Mouse (Mus musculus): Measurements from ENCODE around the gene Cdc34.
"Not testable (repeated sequence)": the region's sequence is repeated elsewhere in the genome, so short reads cannot be mapped to it uniquely, and the experiment has no call there.

Gene Cdc34

DNA sequence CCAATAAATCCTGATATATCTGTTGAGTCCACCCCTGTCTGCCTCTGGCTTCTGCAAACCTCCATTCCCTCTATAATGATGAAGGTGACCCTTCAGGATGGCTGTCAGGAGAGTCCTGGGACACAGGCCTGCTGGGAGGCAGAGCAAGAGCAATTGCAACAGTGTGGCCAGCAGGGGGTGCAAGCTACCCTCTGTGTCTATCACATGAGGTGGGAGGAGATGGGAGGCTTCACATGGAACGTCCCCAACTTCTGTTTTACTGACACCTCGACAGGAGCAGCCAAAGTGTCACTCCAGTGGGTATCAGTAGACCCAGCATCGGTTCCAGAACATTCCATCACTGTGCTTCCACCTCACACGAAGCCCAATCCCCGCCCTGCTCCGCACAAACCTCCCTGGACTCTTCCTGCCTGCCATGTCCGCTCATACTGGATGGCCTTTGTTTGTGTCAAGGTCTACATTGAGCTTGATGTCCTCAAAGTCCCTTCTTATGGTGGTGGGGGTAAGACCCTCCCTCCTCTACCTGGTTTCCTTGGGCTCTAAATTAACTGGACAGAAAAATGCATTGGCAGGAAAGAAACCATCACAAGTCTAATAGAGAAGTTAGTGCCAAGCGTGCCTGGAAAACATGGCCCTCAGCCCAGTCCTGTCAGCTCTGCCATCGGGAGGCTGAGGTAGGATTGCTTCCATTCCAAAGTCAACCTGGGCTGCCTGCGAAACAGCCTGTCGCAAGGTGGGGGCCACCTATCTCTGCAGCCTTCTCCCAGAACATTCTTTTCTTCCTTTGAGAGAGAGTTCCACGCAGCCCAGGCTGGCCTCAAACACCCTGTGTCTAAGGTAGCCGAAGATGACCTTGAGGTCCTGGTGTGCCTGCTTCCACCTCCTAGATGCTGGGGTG, 13.5 kb downstream of the Cdc34 start:
- DNase-seq (ENCODE audit: low spot score in 2 of 2): peak; percentile 63 to 73

DNA sequence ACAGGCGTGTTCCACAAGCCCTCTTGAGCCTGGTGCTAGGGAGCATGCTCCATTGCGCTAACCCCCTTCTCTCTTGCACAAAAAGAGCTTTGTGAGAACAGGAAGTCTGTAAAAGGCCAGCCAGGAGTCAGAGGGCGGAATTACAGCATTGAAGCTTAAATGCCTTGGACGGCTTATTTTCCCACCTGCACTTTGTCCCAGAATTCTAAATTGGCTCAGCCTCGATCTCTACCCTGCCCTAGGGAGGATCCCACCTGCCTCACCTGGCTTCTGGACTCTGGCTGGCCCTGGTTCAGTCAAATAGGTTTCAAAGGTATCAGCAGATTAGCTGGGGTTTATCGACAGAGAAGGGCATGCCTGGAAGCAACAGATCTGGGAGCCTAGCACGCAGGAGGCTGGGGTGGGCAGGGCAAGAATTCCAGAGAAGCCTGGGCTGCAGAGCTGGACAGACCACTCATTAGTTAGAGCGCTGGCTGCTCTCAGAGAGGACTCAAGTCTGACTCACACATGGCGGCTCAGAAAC, 14.2 kb downstream of the Cdc34 start:
- no peak for DNase-seq (ENCODE audit: low spot score in 2 of 2)

GRCm38 (mm10) chr10:79697916-79698315, 15.9 kb downstream of the Cdc34 start:
- DNase-seq (ENCODE audit: low spot score in 2 of 2): no peak

GRCm38 (mm10) chr10:79698459-79698858, 16.5 kb downstream of the Cdc34 start:
- DNase-seq (ENCODE audit: low spot score in 2 of 2): no peak

DNA sequence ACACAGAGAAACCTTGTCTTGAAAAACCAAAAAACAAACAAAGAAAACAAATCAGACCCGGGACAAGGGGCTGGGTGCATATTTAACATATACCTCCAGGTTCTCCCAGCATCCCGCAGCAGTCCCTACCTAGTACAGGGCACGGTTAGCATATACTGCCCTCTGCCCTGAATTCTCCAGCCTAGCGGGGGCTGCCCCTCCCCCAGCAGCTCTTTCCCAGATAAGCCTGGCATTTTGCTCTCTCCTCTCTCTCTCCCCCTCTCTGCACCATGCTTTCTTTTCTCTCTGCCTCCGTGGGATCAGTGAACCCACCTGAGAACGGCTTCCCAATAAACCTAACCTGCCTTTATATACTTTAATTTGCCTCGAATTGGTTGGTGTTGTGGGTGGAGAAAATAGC, 18.7 kb downstream of the Cdc34 start:
- DNase-seq (ENCODE audit: low spot score in 2 of 2): no peak

DNA sequence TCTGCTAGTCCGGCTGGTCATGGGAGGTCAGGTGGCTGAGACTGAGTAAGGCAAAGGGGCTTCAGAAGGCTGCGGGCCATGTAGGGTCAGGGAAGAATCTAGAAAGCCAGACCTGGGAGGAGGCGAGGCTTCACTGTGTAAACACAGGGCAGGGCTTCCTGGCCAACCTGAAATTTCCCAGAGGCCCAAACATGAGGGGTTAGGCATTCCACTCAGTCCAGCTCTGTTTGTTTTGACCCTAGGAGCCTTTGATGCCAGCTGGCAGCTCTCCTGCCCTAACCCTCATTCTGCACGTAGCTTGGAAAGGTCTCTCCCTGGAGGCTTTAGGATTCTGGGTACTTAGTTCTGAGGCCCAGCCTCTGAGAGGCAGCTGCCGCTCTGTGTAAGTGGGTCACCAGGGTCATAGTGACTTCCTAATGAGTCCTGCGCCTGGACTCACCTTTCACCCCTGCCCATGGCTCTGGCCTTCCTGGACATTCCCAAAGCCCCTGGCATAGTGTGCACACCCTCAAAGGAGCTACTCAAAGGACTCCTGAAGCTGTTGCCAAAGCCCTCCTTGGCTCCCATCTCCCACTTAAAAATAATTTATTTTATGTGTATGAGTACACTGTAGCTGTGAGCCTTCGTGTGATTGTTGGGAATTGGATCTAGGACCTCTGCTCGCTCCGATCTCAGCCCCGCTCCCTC, 19.6 kb downstream of the Cdc34 start:
- peak in 1 of 2 experiments; percentile 56 for DNase-seq (ENCODE audit: low spot score in 2 of 2)

- DNase-seq (ENCODE audit: low spot score in 2 of 2): not testable (repeated sequence)
Measured at GRCm38 (mm10) chr10:79702970-79703369, 21.0 kb downstream of the Cdc34 start.

DNA sequence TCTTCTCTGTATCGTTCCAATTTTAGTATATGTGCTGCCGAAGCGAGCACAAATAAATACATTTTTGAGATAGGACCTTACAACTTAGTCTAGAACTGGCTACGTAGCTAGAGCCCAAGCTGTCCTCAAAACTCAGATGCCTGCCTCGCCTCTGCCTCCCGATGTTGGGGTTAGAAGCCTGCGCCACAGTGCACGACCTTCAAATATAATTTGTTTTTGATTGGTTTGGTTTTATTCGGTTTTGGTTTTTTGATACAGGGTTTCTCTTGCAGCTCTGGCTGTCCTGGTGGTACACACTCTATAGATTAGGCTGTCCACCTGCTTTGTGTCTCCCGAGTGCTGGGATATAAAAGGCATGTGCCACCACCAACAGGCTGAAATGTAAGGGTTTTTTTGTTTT, 21.5 kb downstream of the Cdc34 start:
- no peak for DNase-seq (ENCODE audit: low spot score in 2 of 2)

GRCm38 (mm10) chr10:79704065-79704969, 22.3 kb downstream of the Cdc34 start, which contains the start of gene Bsg:
Bsg (plus strand) TSS chr10:79704491.
- peak; percentile 97 to 99 for DNase-seq (ENCODE audit: low spot score in 2 of 2)

GRCm38 (mm10) chr10:79704970-79705360, 23.0 kb downstream of the Cdc34 start:
- DNase-seq (ENCODE audit: low spot score in 2 of 2): no peak

GRCm38 (mm10) chr10:79705951-79706350, 24.0 kb downstream of the Cdc34 start:
- no peak for DNase-seq (ENCODE audit: low spot score in 2 of 2)

DNA sequence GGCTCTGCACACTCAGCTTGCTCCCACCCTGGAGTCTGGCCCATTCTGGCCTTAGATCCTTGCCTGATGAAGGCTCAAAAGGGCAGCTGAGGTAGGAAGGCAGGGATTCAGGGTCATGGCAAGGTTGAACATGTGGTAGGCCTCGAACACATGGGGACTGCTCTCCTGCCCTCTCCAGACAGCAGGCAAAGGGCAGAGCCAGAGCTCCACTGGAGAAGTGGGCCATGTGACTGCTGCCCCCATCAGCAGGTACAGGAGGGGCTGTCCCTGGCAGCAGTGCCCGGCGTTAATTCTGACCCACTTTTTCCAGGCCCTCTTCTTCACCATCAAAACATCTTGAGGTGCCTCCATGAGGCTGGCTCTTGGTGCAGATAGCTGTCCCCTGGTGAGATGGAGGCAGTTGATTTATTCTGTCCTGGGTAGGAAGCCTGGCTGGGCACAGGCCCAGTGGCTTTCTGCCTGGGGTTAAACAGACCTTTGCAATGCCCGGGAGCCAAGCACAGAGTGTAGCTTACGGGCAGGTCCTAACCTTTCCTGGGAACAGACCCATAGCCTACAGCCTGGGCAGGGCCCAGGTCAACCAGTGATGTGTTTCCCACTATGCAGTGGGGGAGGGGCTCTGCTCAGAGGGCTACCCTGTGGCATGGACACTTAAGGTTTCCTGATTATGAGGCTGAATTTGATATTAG, 24.6 kb downstream of the Cdc34 start:
- no peak for DNase-seq (ENCODE audit: low spot score in 2 of 2)

GRCm38 (mm10) chr10:79707162-79707561, 25.2 kb downstream of the Cdc34 start:
- no peak for DNase-seq (ENCODE audit: low spot score in 2 of 2)

DNA sequence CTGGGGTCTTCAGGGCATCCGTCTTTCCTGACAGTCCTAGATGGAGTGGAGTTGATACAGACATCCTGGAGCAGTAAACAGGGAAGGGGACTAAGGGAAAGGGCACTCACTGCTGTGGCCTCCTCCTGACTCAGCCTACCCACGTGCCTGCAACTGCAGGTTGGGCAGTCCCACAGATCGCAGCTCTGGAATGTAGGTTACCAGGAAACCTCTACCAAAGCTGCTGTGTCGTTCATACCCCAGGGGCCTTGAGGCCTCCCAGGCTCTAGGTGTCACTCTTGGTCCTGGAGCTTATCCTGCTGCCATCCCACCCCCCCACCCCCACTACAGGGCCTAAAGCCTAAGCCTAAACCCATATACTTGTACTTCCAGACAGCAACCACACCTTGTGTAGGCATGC, 25.8 kb downstream of the Cdc34 start:
- DNase-seq (ENCODE audit: low spot score in 2 of 2): no peak

DNA sequence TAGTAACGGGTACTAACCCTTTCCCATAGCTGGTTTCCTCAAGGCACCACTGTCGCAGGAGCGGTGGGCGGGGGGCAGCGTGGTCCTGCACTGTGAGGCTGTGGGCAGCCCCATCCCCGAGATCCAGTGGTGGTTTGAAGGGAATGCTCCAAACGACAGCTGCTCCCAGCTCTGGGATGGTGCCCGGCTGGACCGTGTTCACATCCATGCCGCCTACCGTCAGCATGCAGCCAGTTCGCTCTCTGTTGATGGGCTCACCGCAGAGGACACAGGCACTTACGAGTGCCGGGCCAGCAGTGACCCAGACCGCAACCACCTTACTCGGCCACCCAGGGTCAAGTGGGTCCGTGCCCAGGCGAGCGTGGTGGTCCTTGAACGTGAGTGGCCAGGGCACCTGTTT, 26.7 kb downstream of the Cdc34 start:
- no peak for DNase-seq (ENCODE audit: low spot score in 2 of 2)

DNA sequence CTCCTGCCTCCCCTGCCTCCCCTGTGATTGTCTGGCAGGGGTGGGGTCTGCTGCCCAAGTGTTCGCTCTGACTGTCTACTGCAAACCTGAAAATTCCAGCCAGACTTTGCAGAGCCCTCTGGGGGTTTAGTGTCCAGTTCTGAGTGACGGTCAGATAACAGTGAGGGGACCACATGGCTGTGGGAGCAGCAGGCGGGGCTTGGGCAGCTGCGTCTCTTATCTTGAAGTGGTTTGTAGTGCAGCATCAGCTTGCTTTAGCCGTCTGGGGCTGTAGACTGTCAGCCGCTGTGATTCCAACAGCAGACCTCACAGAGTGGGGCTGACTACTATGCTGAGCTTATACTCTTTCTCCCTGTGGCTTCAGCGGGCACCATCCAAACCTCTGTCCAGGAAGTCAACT, 27.3 kb downstream of the Cdc34 start:
- no peak for DNase-seq (ENCODE audit: low spot score in 2 of 2)

DNA sequence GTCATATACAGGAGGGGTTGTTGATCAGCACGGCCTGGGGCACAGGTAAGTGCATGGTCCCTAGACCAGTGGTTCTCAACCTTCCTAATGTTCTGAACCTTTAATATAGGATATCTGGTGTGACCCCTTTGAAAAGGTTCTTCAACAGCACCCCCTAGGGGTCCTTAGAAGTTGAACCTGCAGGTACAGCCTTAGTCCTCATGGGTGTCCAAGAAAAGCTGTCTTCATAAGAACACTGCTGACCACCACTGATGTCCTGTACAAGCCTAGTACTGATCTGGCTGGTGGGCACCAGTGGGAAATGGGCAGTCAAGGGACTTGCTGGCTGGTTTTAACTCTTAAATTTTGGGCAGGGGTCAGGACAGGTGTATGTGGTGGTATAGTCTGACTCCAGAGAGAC, 30.0 kb downstream of the Cdc34 start:
- DNase-seq (ENCODE audit: low spot score in 2 of 2): no peak

DNA sequence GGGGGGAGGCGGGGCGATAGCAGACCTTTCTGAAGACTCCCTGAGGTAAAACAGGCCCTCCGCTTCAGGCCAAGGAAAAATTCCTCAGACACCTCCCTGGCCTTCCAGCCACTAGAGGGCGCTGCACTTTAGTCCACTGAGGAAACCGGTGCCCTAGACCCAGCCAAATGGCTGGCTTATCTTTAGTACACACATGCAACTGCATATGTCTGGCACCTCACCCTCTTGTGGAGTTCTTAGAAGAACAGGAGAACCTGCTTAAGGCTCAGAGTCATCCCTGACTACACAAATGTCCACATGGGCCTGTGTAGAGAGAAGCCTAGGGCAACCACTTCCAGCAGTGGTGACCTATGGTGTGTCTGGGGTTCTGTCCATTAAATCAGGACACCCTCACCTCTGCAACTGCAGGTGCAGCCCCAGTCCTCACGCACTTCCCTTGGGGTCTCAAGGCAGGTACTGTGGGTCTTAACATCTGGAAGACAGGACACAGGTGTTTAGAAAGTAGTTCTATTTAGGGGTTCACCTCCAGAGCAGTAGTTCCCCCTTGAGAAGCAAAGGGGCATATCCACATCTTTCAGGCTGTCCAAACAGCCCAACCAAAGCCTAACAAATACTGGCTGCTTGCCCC, 30.6 kb downstream of the Cdc34 start:
- peak; percentile 54 to 72 for DNase-seq (ENCODE audit: low spot score in 2 of 2)

- DNase-seq (ENCODE audit: low spot score in 2 of 2): no peak
Measured at GRCm38 (mm10) chr10:79713163-79713562, 31.2 kb downstream of the Cdc34 start.

DNA sequence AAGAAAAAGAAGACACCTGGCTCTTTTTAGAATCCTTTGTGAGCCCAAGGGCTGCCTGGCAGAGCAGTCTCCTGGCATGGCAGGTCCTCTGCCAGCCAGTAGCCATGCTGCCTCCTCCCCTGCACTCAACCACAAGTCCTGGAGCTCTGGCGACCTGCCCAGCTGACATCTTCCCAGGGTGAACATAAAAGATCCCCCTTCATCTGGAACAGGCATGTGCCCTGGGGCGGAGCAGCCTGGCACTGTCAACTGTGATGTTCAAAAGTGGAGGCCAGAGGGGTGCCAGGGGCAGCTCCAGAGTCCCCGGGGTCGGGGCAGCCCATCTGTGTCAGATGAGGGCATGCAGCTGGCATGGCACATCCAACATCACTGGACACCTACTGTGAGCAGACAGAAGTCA, 33.0 kb downstream of the Cdc34 start:
- no peak for DNase-seq (ENCODE audit: low spot score in 2 of 2)
